Mouse (Mus musculus): ENCODE measurements around the gene Atg3.
A peak's percentile ranks its signal among the peaks of the same experiment; 100 is the strongest.

Gene Atg3

DNA sequence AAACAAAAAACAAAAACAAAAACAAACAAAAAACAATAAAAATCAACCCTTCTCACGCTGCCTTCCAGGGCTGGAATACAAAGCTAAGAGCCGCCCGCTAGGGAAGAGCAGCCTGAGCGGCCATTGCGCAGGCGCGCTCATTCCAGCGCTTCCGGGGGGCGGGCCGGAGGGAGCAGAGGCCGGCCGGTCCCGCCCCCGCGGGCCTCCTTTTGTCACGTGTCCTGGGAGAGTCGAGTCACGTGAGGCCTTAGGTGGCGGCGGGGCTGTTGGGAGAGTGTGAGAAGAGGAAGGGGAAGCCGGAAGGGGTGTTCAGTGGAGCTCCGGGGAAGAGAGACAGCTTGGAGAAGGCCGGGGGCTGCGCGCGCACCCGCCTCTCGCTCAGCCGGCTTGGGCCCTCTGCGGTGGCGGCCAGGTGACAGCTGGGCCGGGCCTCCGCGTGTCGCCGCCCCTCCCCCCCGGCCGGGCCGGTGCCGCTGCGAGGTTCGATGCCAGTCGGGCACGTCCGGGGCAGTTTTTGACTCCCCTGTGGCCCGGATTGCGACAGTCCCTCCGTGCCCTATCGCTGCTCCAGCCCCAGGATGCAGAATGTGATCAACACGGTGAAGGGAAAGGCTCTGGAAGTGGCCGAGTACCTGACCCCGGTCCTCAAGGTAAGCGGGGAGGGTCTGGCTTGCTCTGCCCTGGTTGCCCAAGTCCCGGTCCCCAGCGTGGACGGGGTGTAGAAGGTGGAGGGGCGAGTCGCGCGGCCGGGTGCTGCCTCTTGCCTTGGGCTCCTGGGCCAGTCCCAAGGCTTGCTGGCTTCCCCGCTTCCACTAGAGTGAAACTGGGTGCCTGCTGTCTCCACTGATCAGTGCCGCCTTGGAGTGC lies at the start of gene Atg3, which contains the start of gene Slc35a5:
Gene Atg3, plus strand, starts transcription at position 264 of the 867 bp plus-strand sequence.
Gene Slc35a5, minus strand, starts transcription at position 185 of the 867 bp plus-strand sequence.
- DNase-seq (ENCODE audit: low spot score) = peak; percentile 81

- no peak for DNase-seq (ENCODE audit: low spot score)
These were observed 48.1 kb upstream of the Atg3 start for GRCm38 (mm10) chr16:45110498-45110897.

- no peak for DNase-seq (ENCODE audit: low spot score)
These were observed 41.4 kb upstream of the Atg3 start for GRCm38 (mm10) chr16:45117200-45117599.

- DNase-seq (ENCODE audit: low spot score) = no peak
These were observed 39.8 kb upstream of the Atg3 start for GRCm38 (mm10) chr16:45118760-45119159.

GRCm38 (mm10) chr16:45120844-45121425 lies 37.6 kb upstream of the Atg3 start:
- peak; percentile 35 for DNase-seq (ENCODE audit: low spot score)

- no peak for DNase-seq (ENCODE audit: low spot score)
These were observed 36.0 kb upstream of the Atg3 start for GRCm38 (mm10) chr16:45122571-45122970.

GRCm38 (mm10) chr16:45124230-45125203 lies 34.1 kb upstream of the Atg3 start:
- no peak for DNase-seq (ENCODE audit: low spot score)

GRCm38 (mm10) chr16:45127936-45128710 lies 30.5 kb upstream of the Atg3 start:
- no peak for DNase-seq (ENCODE audit: low spot score)

DNA sequence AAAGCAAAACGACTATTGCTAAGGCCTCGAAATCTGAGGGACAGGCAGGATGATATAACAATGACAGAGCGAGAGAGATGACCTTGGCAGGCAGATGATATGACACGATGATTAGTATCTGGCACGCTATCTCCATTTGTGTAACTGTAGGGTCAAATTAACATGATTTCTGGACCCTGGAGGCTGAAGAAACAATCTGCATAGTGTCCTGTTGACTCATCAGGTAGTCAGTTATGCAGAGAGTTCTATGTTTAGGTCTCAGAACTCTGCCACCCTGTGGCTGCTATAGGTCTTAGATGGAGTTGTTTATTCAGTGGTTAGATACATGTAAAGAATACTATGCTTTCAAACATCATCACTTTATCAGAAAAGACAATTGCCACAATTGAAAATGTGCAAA lies 16.9 kb upstream of the Atg3 start:
- no peak for DNase-seq (ENCODE audit: low spot score)

GRCm38 (mm10) chr16:45142565-45142964 lies 16.0 kb upstream of the Atg3 start:
- DNase-seq (ENCODE audit: low spot score) = no peak

DNA sequence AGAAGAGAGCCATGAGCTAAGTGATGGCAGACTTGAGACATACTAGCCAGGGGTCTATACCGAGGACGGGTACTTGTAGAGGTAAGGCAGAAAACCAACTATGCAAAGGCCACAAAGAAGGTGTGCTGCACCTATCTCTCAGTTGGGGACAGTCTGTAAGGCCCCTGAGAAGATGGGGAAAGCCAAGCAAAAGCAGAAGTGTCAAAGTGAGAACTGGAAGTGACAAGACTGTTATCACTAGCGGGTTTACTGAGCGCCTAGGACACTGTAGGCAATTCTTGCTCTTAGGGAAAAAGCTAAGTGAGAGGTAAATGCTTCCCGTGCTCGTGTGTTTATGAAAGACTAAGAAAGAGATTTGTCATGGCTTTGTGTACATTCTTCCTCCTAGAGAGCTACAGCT lies 13.5 kb upstream of the Atg3 start:
- DNase-seq (ENCODE audit: low spot score) = no peak

GRCm38 (mm10) chr16:45148488-45149082 lies 10.0 kb upstream of the Atg3 start:
- no peak for DNase-seq (ENCODE audit: low spot score)

DNA sequence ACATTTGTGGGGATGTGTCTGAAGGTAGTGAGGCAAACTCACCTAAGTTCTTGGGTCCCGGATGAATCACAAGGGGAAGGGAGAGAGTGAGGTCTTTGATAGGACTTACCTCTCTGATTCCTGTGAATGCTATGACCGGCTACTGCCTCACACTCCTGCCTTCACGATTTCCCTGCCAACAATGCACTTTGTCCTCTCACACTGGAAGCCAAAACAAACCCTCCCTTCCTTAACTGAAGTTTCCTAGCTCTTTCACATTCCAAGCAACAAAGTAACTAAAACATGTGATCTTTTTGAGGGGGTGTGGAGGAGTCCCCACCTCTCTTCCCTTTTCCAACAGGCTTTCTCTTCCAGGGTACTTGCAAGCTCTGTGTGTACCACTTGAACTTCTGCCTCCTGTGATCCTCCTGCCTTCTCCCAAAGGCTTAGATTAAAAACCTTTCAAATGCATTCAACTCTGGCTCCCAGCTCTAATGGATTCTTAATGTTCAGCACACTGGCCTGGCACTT lies 3.8 kb upstream of the Atg3 start:
- DNase-seq (ENCODE audit: low spot score) = no peak

- peak; percentile 63 for DNase-seq (ENCODE audit: low spot score)
These were observed 456 bp upstream of the Atg3 start for GRCm38 (mm10) chr16:45158136-45158521.

DNA sequence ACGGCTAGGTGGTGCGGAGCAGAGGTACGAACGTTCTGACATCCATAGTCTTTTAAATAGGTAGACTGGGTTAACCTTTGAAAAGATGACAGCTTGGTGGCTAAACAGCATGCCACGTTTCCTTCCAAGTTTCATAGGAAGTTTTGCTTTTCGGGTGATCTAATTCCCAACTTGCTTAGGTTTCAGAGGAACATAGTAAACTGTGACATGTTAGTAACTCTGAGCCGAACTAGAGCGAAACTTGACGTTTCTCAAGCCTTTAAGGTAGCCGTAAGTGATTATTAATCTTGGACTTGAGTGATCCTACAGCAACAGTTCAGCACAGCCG lies 768 bp downstream of the Atg3 start:
- no peak for DNase-seq (ENCODE audit: low spot score)

DNA sequence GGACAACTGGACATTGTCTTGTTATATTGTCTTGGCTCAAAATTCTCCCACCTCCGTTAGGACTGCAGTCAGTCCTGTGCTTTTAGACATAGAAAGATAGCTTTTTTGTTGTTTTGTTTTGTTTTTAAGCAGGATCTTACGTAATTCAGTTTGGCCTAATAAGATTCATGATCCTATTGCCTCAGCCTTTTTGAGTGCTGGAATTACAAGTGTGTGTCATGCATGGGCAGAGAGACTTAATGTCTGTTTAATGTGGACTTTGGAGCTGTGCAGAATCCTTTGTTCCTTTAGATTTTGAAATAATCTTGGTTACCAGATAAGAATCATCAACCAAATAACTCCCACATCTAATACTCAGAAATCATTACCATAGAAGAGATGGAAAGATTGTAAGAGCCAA lies 20.0 kb downstream of the Atg3 start:
- no peak for DNase-seq (ENCODE audit: low spot score)

GRCm38 (mm10) chr16:45181824-45182223 lies 23.2 kb downstream of the Atg3 start:
- no peak for DNase-seq (ENCODE audit: low spot score)

DNA sequence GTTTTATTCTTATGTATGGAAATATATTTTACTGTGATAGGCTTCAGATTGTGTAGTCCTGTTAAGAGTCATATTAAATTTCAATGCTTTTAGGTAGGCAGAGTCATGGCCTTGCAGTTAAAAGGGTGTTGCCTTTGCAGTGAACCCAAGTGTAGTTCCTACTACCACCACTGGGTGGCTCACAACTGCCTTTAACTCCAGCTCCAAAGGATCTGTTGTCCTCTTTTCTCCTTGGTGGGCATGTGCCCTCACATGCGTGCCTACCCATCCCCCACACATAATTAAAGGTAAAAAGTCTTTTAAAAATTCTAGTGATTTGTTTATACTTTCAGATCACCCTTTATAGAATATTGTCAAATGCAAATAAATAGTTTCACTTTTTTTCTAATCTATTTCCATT lies 34.0 kb downstream of the Atg3 start:
- DNase-seq (ENCODE audit: low spot score) = peak; percentile 27

GRCm38 (mm10) chr16:45196816-45197215 lies 38.2 kb downstream of the Atg3 start:
- DNase-seq (ENCODE audit: low spot score) = no peak

DNA sequence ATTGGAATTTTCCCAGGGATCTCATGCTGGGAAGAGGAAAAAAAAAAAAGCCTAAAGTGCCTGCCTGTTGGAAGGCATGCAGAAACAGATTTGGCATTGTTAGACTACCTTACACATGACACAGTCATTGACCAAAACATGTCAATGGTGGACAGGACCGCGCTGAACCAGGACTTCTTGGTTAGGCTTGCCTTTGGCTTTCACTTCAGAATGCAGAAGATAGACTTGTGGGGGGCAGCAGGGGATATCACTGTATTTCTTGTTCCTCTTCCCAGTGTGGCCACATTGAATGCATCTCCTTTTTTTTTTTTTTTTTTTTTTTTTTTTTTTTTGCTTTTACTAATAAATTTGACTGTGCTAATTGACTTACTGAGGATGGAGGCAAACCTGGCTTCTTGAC lies 42.8 kb downstream of the Atg3 start:
- no peak for DNase-seq (ENCODE audit: low spot score)

GRCm38 (mm10) chr16:45204438-45204837 lies 45.9 kb downstream of the Atg3 start:
- no peak for DNase-seq (ENCODE audit: low spot score)

All from ovary, postnatal 10 days (tissue).